8 mouse cellular contexts compared by ENCODE assay signal in the genomic region with DNA sequence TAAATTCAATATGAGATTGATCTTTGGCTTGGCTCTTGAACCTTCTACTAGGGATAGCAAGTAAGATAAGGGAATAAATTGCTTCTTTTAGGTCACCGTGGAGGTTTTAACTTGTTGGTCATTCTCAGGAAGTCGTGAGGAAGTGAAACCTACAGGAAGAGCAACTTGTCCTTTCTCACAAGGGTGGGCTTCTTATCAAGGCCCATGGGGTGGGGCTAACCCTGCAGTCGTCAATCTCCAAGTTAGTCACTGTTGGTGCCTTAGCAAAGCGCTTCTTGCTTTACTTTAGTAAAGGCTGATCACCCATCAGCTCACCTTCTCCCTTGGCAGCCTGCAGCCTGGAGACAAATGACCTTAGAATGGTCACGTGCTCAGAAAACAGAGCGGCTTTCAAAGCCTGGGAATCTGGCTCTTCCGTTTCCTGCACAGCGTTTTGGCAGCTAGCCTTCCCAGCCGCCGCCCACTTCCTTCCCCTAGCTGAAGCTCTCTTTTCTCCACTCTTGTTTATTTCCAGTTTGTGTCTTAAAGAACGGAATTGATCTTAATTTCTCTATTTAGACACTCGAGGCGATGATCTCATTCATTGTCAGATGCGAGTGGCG.
DNase-seq lines count a peak whose midpoint lies in the region; ATAC-seq and TF ChIP-seq lines count a peak whose summit lies in the region.

No protein-coding gene starts in this region.

- 50% methylated on average over 15 of the region's 15 CpGs for WGBS in embryonic facial prominence, embryonic 14.5 days
- 45% methylated on average over 15 of the region's 15 CpGs for WGBS in heart, embryonic 12.5 days
- WGBS in kidney, postnatal 0 days = 42% methylated on average over 15 of the region's 15 CpGs
- 22% methylated on average over 15 of the region's 15 CpGs for WGBS in olfactory bulb, adult 2 months

- H3K27ac ChIP-seq in embryonic facial prominence, embryonic 14.5 days (replicated peaks; ENCODE audit: low read depth, low read length) = peak overlapping the region; percentile 35
- H3K27ac ChIP-seq in heart, embryonic 12.5 days (ENCODE audit: poor library complexity, severe bottlenecking) = peak overlapping the region; percentile 86
- peak overlapping the region; percentile 85 for H3K27ac ChIP-seq in kidney, postnatal 0 days
- peak overlapping the region; percentile 41; the same call in 1 of the 2 replicates for H3K27ac ChIP-seq in olfactory bulb, adult 2 months (ENCODE audit: insufficient read depth, low read depth, low read length)

- no peaks in the 10 kb centered on the region for H3K9me3 ChIP-seq in embryonic facial prominence, embryonic 14.5 days (ENCODE audit: control insufficient read depth, low read length)
- H3K9me3 ChIP-seq in heart, embryonic 12.5 days (replicated peaks) = no peaks in the 10 kb centered on the region
- H3K9me3 ChIP-seq in kidney, postnatal 0 days (replicated peaks; ENCODE audit: low read length) = no peaks in the 10 kb centered on the region

- no peak overlapping the region for H3K9ac ChIP-seq in embryonic facial prominence, embryonic 14.5 days (ENCODE audit: low read depth, low read length)
- no peak overlapping the region for H3K9ac ChIP-seq in heart, embryonic 12.5 days
- H3K9ac ChIP-seq in kidney, postnatal 0 days (ENCODE audit: low read depth, low read length) = no peak overlapping the region; the same call in 1 of the 2 replicates

- no peak for TF ChIP-seq CTCF in kidney, postnatal 0 days (IDR thresholded peaks at IDR 0.05; ENCODE audit: low read depth)
- no peak for TF ChIP-seq CTCF in olfactory bulb, adult 2 months (IDR thresholded peaks at IDR 0.05; ENCODE audit: insufficient read depth, low read depth, low read length)

- no peak overlapping the region for H3K4me3 ChIP-seq in embryonic facial prominence, embryonic 14.5 days (ENCODE audit: low read depth, low read length)
- no peak overlapping the region for H3K4me3 ChIP-seq in heart, embryonic 12.5 days
- H3K4me3 ChIP-seq in kidney, postnatal 0 days (replicated peaks; ENCODE audit: low read depth, low read length) = no peak overlapping the region
- no peak overlapping the region for H3K4me3 ChIP-seq in olfactory bulb, adult 2 months (ENCODE audit: insufficient read depth, low read depth, low read length)

- peak; percentile 60 for ATAC-seq in embryonic facial prominence, embryonic 14.5 days (ENCODE audit: low read depth)
- ATAC-seq in heart, embryonic 12.5 days (ENCODE audit: insufficient number of reproducible peaks, low FRiP score) = peak; percentile 63; the same call in 1 of the 2 replicates
- peak; percentile 42; the same call in 1 of the 2 replicates for ATAC-seq in kidney, postnatal 0 days (replicated peaks; ENCODE audit: low FRiP score, low read depth)

- no peak for TF ChIP-seq POLR2A in olfactory bulb, adult 2 months (IDR thresholded peaks at IDR 0.05; ENCODE audit: insufficient read depth, low read depth, low read length)

- peak overlapping the region; percentile 11; the same call in 1 of the 2 replicates for H3K4me2 ChIP-seq in embryonic facial prominence, embryonic 14.5 days (ENCODE audit: low read depth, low read length)
- peak overlapping the region; percentile 30 for H3K4me2 ChIP-seq in heart, embryonic 12.5 days
- peak overlapping the region; percentile 32; the same call in 1 of the 2 replicates for H3K4me2 ChIP-seq in kidney, postnatal 0 days (ENCODE audit: low read length)

- H3K27me3 ChIP-seq in embryonic facial prominence, embryonic 14.5 days (replicated peaks; ENCODE audit: control insufficient read depth, insufficient read depth, low read length) = no peaks in the 10 kb centered on the region
- H3K27me3 ChIP-seq in heart, embryonic 12.5 days (replicated peaks) = no peaks in the 10 kb centered on the region
- no peaks in the 10 kb centered on the region for H3K27me3 ChIP-seq in kidney, postnatal 0 days (ENCODE audit: insufficient read depth, low read length)

- peaks cover 10% of the 10 kb centered on the region for H3K4me1 ChIP-seq in embryonic facial prominence, embryonic 14.5 days (ENCODE audit: control insufficient read depth, insufficient read depth, low read length)
- peaks cover 14% of the 10 kb centered on the region for H3K4me1 ChIP-seq in heart, embryonic 12.5 days (replicated peaks)
- H3K4me1 ChIP-seq in kidney, postnatal 0 days (replicated peaks; ENCODE audit: insufficient read depth, low read length) = 0 out of 2 replicates have a peak, but pooled peaks cover 7% of the 10 kb centered on the region
- peaks cover 12% of the 10 kb centered on the region for H3K4me1 ChIP-seq in olfactory bulb, adult 2 months (ENCODE audit: control insufficient read depth, insufficient read depth, low read length)

- no peaks in the 10 kb centered on the region for H3K36me3 ChIP-seq in embryonic facial prominence, embryonic 14.5 days (ENCODE audit: control insufficient read depth, insufficient read depth, low read length)
- 0 out of 2 replicates have a peak, but pooled peaks cover 5% of the 10 kb centered on the region for H3K36me3 ChIP-seq in heart, embryonic 12.5 days
- H3K36me3 ChIP-seq in kidney, postnatal 0 days (ENCODE audit: insufficient read depth, low read length) = no peaks in the 10 kb centered on the region

- DNase-seq in ovary, adult 18-20 months (ENCODE audit: low spot score) = peak; percentile 45
- DNase-seq in ovary, postnatal 10 days (ENCODE audit: low spot score) = no peak
- DNase-seq in embryonic facial prominence, embryonic 14.5 days (ENCODE audit: low spot score) = peak; percentile 73
- peak; percentile 94 for DNase-seq in kidney, postnatal 0 days (ENCODE audit: low spot score)
- DNase-seq in liver = peak; percentile 30
- DNase-seq in yolk sac, embryonic 10.5 days (ENCODE audit: low spot score) = peak; percentile 32

Comparison
In these comparisons a context has a peak if more than half of its experiments do, and no peak if none do; other contexts are left out.
1. H3K27ac ChIP-seq: peak in every context shown above with its lines; median percentile 86 in heart, embryonic 12.5 days; 85 in kidney, postnatal 0 days; 41 in olfactory bulb, adult 2 months; 35 in embryonic facial prominence, embryonic 14.5 days.